Mouse (Mus musculus) heart, embryonic 15.5 days (tissue): ENCODE data around the gene Orc6. TPM values are rescaled to one million over a fixed set of nuclear protein-coding genes. Genes with fewer than 3 reads are reported as not detected.
A peak's percentile ranks its signal among the peaks of the same experiment; 100 is the strongest.

Experiments used
- ATAC-seq: fragments of 200-750 bp; cut with Nextera tagmentation; replicated peaks from 2 replicates; pipeline ENCODE4 v1.8.0; 2017; ENCODE audit warnings: low read depth, moderate TSS enrichment; ENCODE audit not compliant: insufficient number of reproducible peaks, insufficient read depth, low FRiP score
- H3K27ac ChIP-seq: fragments of 300-500 bp; sonication (generic); 2 replicates; pipeline ENCODE4 v1.5.1; 2015; ENCODE audit warnings: mild to moderate bottlenecking, inconsistent platforms
- H3K27me3 ChIP-seq: fragments of 300-500 bp; sonication (generic); 2 replicates; pipeline ENCODE4 v1.6.1; 2015; ENCODE audit warnings: inconsistent platforms
- H3K36me3 ChIP-seq: fragments of 300-500 bp; sonication (generic); 2 replicates; pipeline ENCODE4 v1.6.1; 2015; ENCODE audit warnings: mild to moderate bottlenecking, inconsistent platforms
- H3K4me1 ChIP-seq: fragments of 300-500 bp; sonication (generic); replicated peaks from 2 replicates; pipeline ENCODE4 v1.6.1; 2015; ENCODE audit warnings: inconsistent platforms
- H3K4me2 ChIP-seq: fragments of 300-500 bp; sonication (generic); 2 replicates; pipeline ENCODE4 v1.6.1; 2015; ENCODE audit warnings: inconsistent platforms, mild to moderate bottlenecking, moderate library complexity
- H3K4me3 ChIP-seq: fragments of 300-500 bp; sonication (generic); 2 replicates; pipeline ENCODE4 v1.5.1; 2015; ENCODE audit warnings: mild to moderate bottlenecking, inconsistent platforms
- H3K9ac ChIP-seq: fragments of 300-500 bp; sonication (generic); 2 replicates; pipeline ENCODE4 v1.6.1; 2015; ENCODE audit warnings: mild to moderate bottlenecking, inconsistent platforms
- H3K9me3 ChIP-seq: fragments of 300-500 bp; sonication (generic); replicated peaks from 2 replicates; pipeline ENCODE4 v1.6.1; 2016; ENCODE audit warnings: inconsistent platforms
- WGBS: fragments of 180-500 bp; shearing (Covaris S2); methylation state at CpG from one replicate; pipeline ENCODE4 v1.1.7; 2015; ENCODE audit warnings: mixed read lengths; 5-methylcytosine and 5-hydroxymethylcytosine counted together
- polyA plus RNA-seq: library from polyadenylated mRNA; unstranded; fragments of >200 nt; fragmentation: Nextera tagmentation; extraction: Ambion mirVana; gene quantifications from 2 replicates; pipeline ENCODE4 v1.2.1, GENCODE M21; 2015

The Orc6 gene
- polyA plus RNA-seq: 48.1 and 56.1 TPM in 2 replicates

DNA sequence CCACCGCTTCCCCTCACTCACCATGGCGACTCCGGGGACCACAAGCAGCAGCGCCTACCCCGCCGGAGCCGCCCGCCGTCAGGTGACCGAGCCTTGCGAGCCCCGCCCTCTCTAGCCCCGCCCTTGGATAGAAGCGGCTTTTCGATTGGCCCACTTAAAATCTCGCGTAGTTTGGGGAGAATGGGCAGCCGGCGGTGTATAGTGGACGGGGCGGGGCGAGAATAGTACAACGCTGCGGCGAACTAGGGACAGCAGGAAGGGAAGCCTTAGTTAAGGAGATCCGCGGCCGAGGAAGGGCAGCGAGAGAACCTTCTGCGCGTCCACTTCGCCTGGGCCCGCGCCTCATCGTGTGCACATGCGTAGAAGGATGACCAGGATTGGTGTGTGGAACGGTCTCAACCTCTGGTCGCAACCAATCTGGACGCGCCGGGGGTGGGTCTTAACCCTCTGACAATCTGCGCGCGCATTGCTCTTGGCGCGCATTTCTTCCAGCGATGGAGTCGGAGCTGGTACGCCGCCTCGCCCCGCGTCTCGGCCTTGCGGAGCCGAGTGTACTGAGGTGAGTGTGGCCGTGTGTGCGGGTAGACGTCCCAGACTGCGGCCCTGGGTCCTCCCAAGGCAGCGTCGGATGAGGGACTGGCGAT lies at the start of gene Orc6, which contains the start of gene Vps35:
Orc6 (plus strand) TSS at position 199 of the 644 bp plus-strand sequence.
Vps35 (minus strand) TSS at position 369 of the 644 bp plus-strand sequence.
- Histone ChIP-seq H3K4me3 (peak within 1 kb of the TSS; percentile 88), H3K4me2 (peak within 1 kb of the TSS; percentile 82), H3K27me3 (no peaks in the 10 kb centered on the region), H3K36me3 (peaks cover 18% of the 10 kb centered on the region), H3K27ac (peak within 1 kb of the TSS; percentile 99), H3K4me1 (peaks cover 23% of the 10 kb centered on the region), H3K9me3 (no peaks in the 10 kb centered on the region), H3K9ac (peak within 1 kb of the TSS; percentile 87)
- ATAC-seq: peak; percentile 98
- under 1% methylated on average over 63 of the region's 63 CpGs for WGBS

DNA sequence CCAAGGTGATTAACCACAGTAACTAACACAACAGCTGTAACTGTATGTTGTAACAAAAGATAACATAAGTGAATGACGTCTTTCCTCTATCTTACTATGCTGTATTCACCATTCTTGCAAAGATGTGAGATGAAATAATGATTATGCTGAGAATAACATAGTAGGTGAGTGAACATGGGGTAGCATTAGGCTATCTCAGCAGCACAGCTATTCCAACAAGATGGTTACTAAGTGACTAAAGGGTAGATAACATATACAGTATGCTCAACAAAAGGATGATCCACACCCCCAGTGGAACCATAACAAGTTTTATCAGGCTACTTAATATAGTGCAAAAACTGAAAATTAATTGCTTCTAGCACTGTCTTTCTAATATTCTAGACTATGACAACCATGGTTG lies 12.6 kb upstream of the Orc6 start:
- 81% methylated on average over 1 of the region's 1 CpGs for WGBS
- Histone ChIP-seq H3K27ac (no peak overlapping the region), H3K4me3 (no peak overlapping the region), H3K4me1 (no peaks in the 10 kb centered on the region), H3K36me3 (peaks cover 60% of the 10 kb centered on the region), H3K9me3 (no peaks in the 10 kb centered on the region), H3K27me3 (no peaks in the 10 kb centered on the region), H3K9ac (no peak overlapping the region), H3K4me2 (no peak overlapping the region)
- ATAC-seq: no peak

DNA sequence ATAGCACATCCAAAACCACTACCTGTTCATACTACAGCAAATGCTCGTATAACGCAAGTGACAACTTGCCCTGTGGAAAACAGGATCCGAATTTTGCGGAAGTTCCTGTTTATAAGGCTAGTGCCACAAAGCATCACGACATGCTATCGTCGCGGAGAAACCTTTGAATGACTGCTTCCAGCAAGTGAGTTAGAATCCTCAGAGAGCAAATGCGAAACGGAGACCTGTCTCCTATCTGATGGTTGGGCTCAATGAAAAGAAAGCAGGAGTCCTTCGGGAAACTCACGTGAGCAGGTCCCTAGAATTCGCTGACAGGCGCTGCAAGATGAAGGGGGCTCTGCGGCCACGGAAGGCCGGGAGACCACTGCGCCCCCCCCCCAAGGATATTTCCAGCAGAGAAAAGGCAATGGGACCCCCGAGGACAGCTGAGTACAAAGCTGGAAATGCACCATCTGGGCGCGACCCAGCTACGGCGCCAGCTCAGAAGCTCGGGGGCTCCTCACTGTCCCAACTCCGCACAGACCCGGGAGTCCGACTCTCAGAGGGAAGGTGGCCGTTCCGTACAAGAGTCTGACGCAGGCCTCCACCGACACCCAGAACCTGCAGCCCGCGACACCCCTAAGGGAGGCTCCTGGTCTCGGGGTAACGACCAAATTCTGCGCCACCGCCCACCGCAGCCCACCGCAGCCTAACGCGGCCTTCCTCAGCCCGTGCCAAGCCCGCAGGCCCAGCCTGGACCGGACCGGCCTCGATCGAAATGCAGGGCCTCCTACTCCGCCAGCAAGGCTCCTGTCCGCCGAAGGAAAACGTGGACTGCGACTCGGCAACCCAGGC lies 615 bp upstream of the Orc6 start:
- Histone ChIP-seq H3K36me3 (peaks cover 16% of the 10 kb centered on the region), H3K27ac (peak overlapping the region; percentile 99), H3K4me2 (peak overlapping the region; percentile 82), H3K9me3 (no peaks in the 10 kb centered on the region), H3K9ac (peak overlapping the region; percentile 87), H3K4me1 (peaks cover 23% of the 10 kb centered on the region), H3K4me3 (peak overlapping the region; percentile 88), H3K27me3 (no peaks in the 10 kb centered on the region)
- peak; percentile 29; the same call in 1 of the 2 replicates for ATAC-seq
- WGBS: under 1% methylated on average over 53 of the region's 53 CpGs

DNA sequence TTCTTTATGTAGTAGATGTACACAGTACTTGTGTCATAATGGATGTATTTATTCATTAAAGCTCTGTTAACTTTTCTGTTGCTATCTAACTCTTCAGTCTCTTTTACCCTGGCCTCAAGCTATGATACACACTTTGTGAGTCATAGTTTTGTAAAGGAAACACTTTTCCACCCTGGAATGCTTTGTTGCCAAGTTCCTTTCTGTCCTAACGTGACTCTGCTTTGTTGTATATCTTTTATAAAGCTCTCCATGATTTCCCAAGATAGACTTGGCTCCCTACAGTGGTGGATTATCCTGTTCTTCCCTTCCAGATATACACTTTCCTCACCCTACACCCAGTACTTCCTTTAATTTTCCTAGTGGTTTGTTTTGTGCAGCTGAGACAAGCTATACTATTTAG lies 2.5 kb downstream of the Orc6 start:
- Histone ChIP-seq H3K9ac (no peak overlapping the region), H3K4me1 (peaks cover 23% of the 10 kb centered on the region), H3K27me3 (no peaks in the 10 kb centered on the region), H3K4me2 (no peak overlapping the region), H3K4me3 (no peak overlapping the region), H3K27ac (no peak overlapping the region), H3K9me3 (no peaks in the 10 kb centered on the region), H3K36me3 (peaks cover 40% of the 10 kb centered on the region)
- WGBS: 27% methylated on average over 1 of the region's 1 CpGs
- ATAC-seq: no peak

DNA sequence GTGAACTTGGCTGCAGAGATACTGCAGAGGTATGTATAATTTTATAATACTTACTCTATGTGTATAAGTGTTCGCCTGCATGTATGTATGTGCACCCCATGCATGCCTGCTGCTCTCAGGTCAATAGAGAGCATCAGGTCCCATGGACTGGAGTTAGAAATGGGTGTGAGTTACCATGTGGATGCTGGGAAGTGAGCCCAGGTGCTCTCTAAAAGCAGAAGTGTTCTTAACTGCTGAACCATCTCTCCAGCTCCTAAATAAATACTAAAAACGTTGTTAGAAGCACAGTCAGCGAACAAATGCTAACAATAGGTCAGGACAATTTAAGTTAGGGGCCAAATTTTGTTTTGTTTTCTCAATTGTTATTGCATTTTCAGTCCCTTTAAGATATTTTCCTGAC lies 3.5 kb downstream of the Orc6 start:
- no peaks in the 10 kb centered on the region for H3K27me3 ChIP-seq
- no peak overlapping the region for H3K4me3 ChIP-seq
- H3K4me1 ChIP-seq: peaks cover 18% of the 10 kb centered on the region
- H3K36me3 ChIP-seq: peaks cover 49% of the 10 kb centered on the region
- H3K27ac ChIP-seq: no peak overlapping the region
- whole genome bisulfite sequencing: 87% methylated on average over 3 of the region's 3 CpGs
- no peak overlapping the region for H3K4me2 ChIP-seq
- no peaks in the 10 kb centered on the region for H3K9me3 ChIP-seq
- no peak overlapping the region for H3K9ac ChIP-seq
- no peak for ATAC-seq

DNA sequence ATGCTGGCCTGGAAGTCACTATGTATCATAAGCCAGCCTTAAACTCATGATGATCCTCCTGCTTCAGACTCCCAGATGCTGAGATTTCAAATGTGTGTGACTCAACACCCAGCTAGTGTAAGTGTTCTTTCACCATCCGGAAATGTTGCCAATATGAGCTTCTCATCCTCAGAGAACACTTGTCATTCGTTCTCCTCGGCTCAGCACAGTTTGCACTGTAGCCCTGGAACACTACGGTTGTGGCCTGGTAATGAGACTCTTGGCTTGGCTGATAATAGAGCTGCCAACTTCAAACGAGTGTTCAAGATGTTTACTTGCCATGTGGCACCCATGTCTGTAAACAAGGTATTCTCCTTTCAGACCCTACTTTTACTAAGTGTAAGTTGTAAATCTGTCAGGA lies 4.1 kb downstream of the Orc6 start:
- Histone ChIP-seq H3K27ac (no peak overlapping the region), H3K4me2 (no peak overlapping the region), H3K9me3 (no peaks in the 10 kb centered on the region), H3K27me3 (no peaks in the 10 kb centered on the region), H3K36me3 (peaks cover 55% of the 10 kb centered on the region), H3K9ac (no peak overlapping the region), H3K4me1 (peaks cover 15% of the 10 kb centered on the region), H3K4me3 (no peak overlapping the region)
- ATAC-seq: no peak
- WGBS: 76% methylated on average over 5 of the region's 5 CpGs

DNA sequence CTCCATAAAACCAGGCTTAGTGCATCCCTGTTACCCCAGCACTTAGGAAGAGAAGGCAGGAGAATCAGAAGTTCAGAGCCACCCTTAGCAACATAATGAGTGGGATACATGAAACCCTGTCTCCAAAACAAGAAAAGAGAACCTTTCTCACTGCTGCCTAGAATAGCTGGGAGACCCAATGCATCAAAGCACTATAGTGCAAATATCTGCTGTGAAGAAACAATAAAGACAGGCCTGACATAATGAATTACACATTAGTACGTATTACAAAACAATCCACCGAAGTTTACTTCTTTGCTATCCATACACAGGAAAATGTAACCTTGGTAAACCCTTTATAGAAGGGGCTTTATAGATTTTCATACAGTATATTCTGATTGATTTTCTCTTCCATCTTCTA lies 9.1 kb downstream of the Orc6 start:
- no peak overlapping the region for H3K27ac ChIP-seq
- 95% methylated on average over 2 of the region's 2 CpGs for WGBS
- H3K4me1 ChIP-seq: no peaks in the 10 kb centered on the region
- H3K9me3 ChIP-seq: no peaks in the 10 kb centered on the region
- H3K4me3 ChIP-seq: no peak overlapping the region
- ATAC-seq: no peak
- no peak overlapping the region for H3K9ac ChIP-seq
- no peak overlapping the region for H3K4me2 ChIP-seq
- no peaks in the 10 kb centered on the region for H3K27me3 ChIP-seq
- H3K36me3 ChIP-seq: peaks cover 52% of the 10 kb centered on the region

DNA sequence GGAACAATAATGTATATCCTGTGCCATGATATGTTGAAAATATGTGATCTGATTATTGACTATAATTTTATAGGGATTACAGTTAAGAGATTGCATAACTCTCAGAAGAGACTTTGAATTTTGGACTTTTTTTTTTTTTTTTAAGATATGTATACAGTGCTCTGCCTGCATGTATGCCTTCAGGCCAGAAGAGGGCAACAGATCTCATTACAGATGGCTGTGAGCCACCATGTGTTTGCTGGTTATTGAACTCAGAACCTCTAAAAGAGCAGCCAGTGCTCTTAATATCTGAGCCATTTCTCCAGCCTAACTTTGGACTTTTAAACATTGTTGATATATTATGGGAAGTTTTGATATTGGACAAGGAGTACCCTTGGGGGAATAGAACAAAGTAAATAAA lies 12.3 kb downstream of the Orc6 start:
- no peaks in the 10 kb centered on the region for H3K9me3 ChIP-seq
- H3K4me3 ChIP-seq: no peak overlapping the region
- H3K9ac ChIP-seq: no peak overlapping the region
- H3K27ac ChIP-seq: no peak overlapping the region
- ATAC-seq: no peak
- no peak overlapping the region for H3K4me2 ChIP-seq
- H3K4me1 ChIP-seq: no peaks in the 10 kb centered on the region
- no peaks in the 10 kb centered on the region for H3K27me3 ChIP-seq
- peaks cover 23% of the 10 kb centered on the region for H3K36me3 ChIP-seq

DNA sequence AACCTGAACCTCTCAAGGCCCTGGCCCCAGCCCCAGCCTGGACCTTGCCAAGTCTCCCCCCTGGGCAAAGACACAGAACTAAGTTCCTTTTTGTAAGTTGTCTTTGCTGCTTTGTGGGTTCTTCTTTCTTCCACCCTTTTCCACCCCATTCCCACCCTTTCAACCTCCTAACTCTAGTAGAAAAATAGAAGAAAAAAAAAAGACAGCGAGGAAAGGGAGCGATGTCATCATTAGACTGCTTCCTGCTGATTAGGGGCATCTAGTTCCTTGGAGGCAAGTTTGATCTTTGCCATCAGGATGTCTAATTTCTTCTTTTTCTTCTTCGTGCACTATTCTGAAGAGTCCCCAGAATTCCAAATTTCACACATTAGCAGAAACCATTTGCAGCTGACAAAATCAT lies 13.6 kb downstream of the Orc6 start:
- Histone ChIP-seq H3K27ac (no peak overlapping the region), H3K4me2 (no peak overlapping the region), H3K4me3 (no peak overlapping the region), H3K27me3 (no peaks in the 10 kb centered on the region), H3K9me3 (no peaks in the 10 kb centered on the region), H3K9ac (no peak overlapping the region), H3K36me3 (peaks cover 11% of the 10 kb centered on the region), H3K4me1 (no peaks in the 10 kb centered on the region)
- no peak for ATAC-seq
- 72% methylated on average over 3 of the region's 3 CpGs for WGBS

DNA sequence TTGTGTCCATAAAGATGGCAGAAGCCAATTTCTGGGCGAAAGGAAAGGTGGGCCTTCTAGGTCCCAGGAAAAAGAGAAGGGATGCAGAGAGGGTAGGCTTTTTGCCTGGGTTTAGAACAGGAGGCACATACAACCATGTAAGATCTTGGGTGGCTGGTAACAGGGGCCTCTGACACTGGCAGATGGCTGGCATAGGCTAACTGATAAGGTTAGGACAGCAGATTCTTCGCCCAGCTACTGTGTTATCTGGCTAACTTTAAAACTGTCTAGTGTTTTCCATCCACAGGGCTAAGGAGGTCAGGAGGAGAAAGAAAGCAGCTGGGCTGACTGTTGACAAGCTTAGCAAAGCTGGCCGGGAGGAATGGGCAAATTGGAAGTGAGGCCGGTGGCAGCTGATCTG lies 19.1 kb downstream of the Orc6 start:
- ATAC-seq: no peak
- no peak overlapping the region for H3K4me2 ChIP-seq
- H3K27me3 ChIP-seq: no peaks in the 10 kb centered on the region
- H3K27ac ChIP-seq: no peak overlapping the region; the same call in 1 of the 2 replicates
- 0 out of 2 replicates have a peak, but pooled peaks cover 3% of the 10 kb centered on the region for H3K4me1 ChIP-seq
- 53% methylated on average over 4 of the region's 4 CpGs for WGBS
- H3K9ac ChIP-seq: no peak overlapping the region
- H3K9me3 ChIP-seq: no peaks in the 10 kb centered on the region
- H3K4me3 ChIP-seq: no peak overlapping the region
- peaks cover under 1% of the 10 kb centered on the region; the same call in 1 of the 2 replicates for H3K36me3 ChIP-seq

DNA sequence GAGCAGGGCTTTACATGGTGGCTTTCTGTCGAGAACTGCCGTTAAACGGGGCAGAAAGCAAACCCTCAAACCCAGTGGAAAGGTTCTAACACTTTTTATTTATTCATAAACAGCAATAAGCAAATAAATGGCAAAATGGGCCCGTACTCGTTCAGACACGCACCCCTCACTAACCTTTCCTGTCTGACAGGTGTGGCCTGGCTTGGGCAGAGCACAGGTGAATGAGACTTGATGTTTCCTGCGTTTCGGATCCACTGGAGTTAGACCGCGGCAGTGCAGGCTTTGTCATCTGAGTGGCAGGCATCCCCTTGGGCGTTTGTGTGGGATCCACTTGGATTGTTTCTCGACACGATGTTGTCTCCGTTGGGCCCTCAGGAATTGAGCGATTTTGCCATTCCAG lies 22.5 kb downstream of the Orc6 start:
- H3K4me1 ChIP-seq: 0 out of 2 replicates have a peak, but pooled peaks cover 3% of the 10 kb centered on the region
- H3K4me3 ChIP-seq: no peak overlapping the region
- 84% methylated on average over 15 of the region's 15 CpGs for WGBS
- H3K27ac ChIP-seq: no peak overlapping the region
- H3K27me3 ChIP-seq: no peaks in the 10 kb centered on the region
- H3K9me3 ChIP-seq: no peaks in the 10 kb centered on the region
- no peak overlapping the region for H3K4me2 ChIP-seq
- H3K36me3 ChIP-seq: peaks cover 35% of the 10 kb centered on the region
- no peak overlapping the region for H3K9ac ChIP-seq
- no peak for ATAC-seq
